Mouse (Mus musculus) liver, postnatal 0 days (tissue): ENCODE measurements around the gene Spata5.
"Not testable (repeated sequence)": the region's sequence is repeated elsewhere in the genome, so short reads cannot be mapped to it uniquely, and the experiment has no call there.

Experiments
- CTCF ChIP-seq: sonication (generic); IDR thresholded peaks from 2 replicates; pipeline ENCODE4 v1.5.1; 2016; ENCODE audit warnings: antibody characterized with exemption, low read depth
- EP300 ChIP-seq: IDR thresholded peaks from 2 replicates; pipeline ENCODE4 v1.6.1; 2016; ENCODE audit warnings: antibody characterized with exemption, low read depth, mild to moderate bottlenecking

DNA sequence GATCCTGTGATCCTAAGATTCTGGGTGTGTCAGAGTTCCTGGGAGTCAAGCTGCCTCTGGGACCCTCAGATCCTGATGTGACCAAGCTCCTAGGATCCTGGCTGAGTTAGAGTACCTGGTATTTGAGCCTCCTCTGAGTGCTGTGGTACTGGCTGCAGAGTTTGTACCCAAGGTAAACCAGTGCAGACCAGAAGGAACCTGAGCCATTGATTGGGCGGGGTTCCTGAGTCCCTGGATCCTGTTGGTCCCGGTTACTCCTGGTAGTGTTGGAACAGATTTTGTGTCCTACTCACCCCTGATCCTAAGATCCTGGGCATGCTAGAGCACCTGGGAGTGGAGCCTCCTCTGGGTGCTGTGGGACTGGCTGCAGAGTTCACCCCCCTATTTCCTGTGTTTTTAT lies 121.0 kb downstream of the Spata5 start:
- not testable (repeated sequence) for TF ChIP-seq CTCF, EP300
